Mouse (Mus musculus): ENCODE measurements around the gene Scimp. TPM values are rescaled to one million over a fixed set of nuclear protein-coding genes. Genes with fewer than 3 reads are reported as not detected.

Gene Scimp
- polyA plus RNA-seq, 1 experiment = 0.08 TPM

GRCm38 (mm10) chr11:70815071-70815470, 2.7 kb upstream of the Scimp start:
- no peak for DNase-seq (ENCODE audit: extremely low spot score in 1 of 2, low spot score in 1 of 2)

- no peak for DNase-seq (ENCODE audit: extremely low spot score in 1 of 2, low spot score in 1 of 2)
Observed at GRCm38 (mm10) chr11:70811471-70812240, 730 bp downstream of the Scimp start.

DNA sequence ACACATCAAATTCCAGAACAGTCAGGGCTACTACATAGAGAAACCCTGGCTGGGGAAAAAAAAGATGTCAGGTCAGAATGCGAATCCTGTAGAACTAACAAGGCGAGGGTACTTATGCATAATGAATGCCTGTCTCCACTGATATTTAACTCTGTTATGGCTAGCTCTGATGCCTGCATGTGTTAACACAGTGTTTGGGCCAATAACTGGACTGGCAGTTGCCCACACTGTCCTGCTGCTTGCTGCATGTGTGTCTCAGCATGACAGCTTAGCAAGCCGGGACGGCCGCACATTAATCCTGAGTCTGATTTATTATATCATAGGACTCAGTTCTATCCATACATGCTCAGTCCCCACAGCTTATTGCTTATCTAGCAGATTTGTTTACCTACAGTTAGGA, 1.3 kb downstream of the Scimp start:
- DNase-seq (ENCODE audit: extremely low spot score in 1 of 2, low spot score in 1 of 2) = no peak

DNA sequence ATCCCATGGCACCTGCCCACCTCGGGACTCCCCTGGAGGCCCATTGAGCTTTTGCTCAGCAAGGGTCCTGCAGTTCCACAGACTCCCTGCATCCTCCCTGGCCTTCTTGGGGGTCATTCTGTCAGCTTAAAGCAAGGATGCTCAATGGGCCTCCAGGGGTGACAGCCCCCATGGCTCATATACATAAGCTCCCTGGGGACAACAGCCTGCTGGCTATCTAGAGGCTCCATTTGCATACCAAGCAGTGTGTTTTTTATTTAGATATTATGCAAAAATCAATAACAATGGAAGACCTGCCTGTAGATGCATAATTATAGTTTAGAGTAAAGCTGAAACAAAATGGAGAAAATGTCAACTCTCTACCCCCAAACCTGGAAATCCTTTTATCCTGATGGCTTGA, 3.4 kb downstream of the Scimp start:
- DNase-seq (ENCODE audit: extremely low spot score in 1 of 2, low spot score in 1 of 2) = no peak

- DNase-seq (ENCODE audit: extremely low spot score in 1 of 2, low spot score in 1 of 2) = no peak
Observed at GRCm38 (mm10) chr11:70808101-70808500, 4.3 kb downstream of the Scimp start.

- no peak for DNase-seq (ENCODE audit: extremely low spot score in 1 of 2, low spot score in 1 of 2)
Observed at GRCm38 (mm10) chr11:70807630-70808029, 4.8 kb downstream of the Scimp start.

GRCm38 (mm10) chr11:70806697-70807096, 5.7 kb downstream of the Scimp start:
- DNase-seq (ENCODE audit: extremely low spot score in 1 of 2, low spot score in 1 of 2) = no peak

GRCm38 (mm10) chr11:70805641-70806175, 6.7 kb downstream of the Scimp start:
- DNase-seq (ENCODE audit: extremely low spot score in 1 of 2, low spot score in 1 of 2) = no peak

DNA sequence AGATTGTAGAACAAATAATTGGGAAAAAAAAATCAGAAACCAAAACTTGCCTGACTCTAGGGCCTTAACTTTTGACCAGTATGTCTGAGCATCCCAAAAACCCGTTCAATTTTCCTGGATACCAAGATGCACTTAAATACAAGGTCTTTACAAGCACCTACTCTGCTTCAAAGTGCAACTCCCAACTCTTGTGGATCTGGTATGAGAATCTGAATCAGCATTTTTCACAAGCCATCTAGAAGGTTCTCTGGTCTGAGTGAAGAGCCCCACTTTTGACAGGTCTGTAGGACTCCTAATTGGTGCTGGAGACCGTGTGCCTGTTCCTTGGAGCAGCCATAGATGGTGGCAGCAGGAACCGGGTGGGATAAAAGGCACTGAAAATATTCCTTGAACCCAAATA, 8.0 kb downstream of the Scimp start:
- DNase-seq (ENCODE audit: extremely low spot score in 1 of 2, low spot score in 1 of 2) = no peak

- DNase-seq (ENCODE audit: extremely low spot score in 1 of 2, low spot score in 1 of 2) = no peak
Observed at GRCm38 (mm10) chr11:70803711-70804200, 8.6 kb downstream of the Scimp start.

DNA sequence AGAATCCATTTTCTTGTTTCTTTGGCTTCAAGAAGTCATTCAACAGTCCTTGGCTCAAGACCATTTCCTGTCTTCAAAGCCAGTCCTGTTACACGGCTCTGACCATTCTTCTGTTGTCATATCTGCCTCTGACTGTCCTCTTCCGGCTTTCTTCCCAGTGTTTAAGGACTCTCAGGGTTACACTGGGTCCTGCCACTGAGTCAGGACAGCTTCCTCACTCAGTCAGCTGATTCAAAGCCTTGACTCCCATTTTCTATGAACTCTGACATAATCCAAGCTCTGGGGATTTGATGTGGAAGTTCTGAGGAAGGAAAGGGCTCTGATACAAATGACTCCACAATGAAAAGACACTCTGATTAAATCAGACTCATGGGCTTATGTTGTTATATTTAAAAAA, 9.5 kb downstream of the Scimp start:
- no peak for DNase-seq (ENCODE audit: extremely low spot score in 1 of 2, low spot score in 1 of 2)

DNA sequence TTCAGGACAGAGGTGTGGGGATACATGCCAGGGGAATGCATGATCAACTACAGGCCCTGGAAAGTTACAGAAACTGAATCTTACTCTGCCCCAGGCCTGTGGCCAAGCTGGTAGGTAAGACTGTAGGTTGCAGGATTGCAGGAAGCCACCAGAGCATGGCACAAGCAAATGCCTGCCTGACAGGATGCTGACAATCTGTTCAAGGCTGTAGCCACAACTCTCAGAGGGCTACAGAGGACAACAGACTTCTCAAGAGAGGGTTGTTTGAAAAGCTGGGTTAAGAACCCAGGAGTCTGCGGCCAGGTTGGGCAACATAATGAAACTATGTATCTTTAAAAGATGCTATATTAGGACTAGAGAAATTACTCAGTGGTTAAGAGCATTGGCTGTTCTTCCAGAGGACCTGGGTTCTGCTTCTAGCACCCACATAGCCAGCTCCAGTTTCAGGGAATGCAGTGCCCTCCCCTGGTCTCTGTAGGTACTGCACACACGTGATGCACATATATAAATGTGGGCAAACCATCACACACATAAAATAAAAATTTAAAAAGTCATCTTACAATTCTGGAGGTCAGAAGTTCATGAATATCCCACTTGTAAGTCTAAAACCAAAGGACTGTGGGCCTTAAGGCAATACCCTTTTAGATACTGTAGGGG, 10.1 kb downstream of the Scimp start:
- DNase-seq (ENCODE audit: extremely low spot score in 1 of 2, low spot score in 1 of 2) = no peak

- DNase-seq (ENCODE audit: extremely low spot score in 1 of 2, low spot score in 1 of 2) = no peak
Observed at GRCm38 (mm10) chr11:70792409-70792808, 20.0 kb downstream of the Scimp start.

- DNase-seq (ENCODE audit: extremely low spot score in 1 of 2, low spot score in 1 of 2) = no peak
Observed at GRCm38 (mm10) chr11:70791676-70792075, 20.7 kb downstream of the Scimp start.

GRCm38 (mm10) chr11:70790874-70791551, 21.4 kb downstream of the Scimp start:
- DNase-seq (ENCODE audit: extremely low spot score in 1 of 2, low spot score in 1 of 2) = no peak

- no peak for DNase-seq (ENCODE audit: extremely low spot score in 1 of 2, low spot score in 1 of 2)
Observed at GRCm38 (mm10) chr11:70790426-70790825, 22.0 kb downstream of the Scimp start.

DNA sequence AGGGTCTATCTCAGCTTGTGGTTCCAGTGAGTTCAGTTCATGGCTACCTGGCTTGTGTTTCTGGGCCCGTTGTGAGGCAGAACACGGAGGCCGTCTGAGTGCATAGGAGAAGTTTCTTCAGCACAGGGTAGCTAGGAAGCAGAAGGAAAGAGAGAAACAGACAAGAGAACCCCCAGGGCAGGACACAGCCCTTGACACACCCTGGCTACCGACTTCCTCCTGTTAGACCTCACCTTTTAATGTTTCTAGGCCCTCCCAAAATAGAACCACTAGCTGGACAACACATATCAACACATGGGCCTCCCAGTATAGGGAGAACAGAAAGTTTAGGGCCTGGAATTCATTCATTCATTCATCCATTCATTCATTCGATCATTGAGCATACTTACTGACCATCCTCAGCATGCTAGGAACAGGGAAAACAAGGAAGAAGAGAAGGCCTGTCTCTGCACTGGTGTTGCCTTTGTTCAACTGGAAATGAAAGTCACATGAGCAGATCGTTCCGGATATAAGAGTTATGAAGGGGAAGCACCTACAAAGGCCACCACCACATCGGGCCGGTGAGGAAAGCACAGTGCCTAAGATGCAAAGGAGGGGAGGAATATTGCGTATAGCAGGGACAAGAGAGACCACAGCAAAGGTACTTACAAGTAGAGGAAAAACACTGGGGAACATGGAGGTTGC, 23.3 kb downstream of the Scimp start:
- DNase-seq (ENCODE audit: extremely low spot score in 1 of 2, low spot score in 1 of 2) = no peak

- no peak for DNase-seq (ENCODE audit: extremely low spot score in 1 of 2, low spot score in 1 of 2)
Observed at GRCm38 (mm10) chr11:70787052-70787451, 25.3 kb downstream of the Scimp start.

- DNase-seq (ENCODE audit: extremely low spot score in 1 of 2, low spot score in 1 of 2) = no peak
Observed at GRCm38 (mm10) chr11:70785908-70786307, 26.5 kb downstream of the Scimp start.

DNA sequence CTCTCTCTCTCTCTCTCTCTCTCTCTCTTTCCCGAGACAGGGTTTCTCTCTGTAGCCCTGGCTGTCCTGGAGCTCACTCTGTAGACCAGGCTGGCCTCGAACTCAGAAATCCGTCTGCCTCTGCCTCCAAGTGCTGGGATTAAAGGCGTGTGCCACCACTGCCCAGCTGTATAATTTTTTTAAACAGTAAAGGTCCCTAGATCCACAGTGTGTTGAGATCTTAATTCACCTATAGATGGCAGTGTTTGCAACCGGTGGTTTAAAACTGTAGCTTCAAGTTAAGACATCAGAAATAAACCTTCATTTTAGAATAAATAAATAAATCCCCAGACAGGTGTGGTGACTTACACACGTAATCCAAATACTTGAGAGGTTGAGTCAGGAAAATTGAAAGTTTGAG, 34.3 kb downstream of the Scimp start:
- peak in 1 of 2 experiments; percentile 36 for DNase-seq (ENCODE audit: extremely low spot score in 1 of 2, low spot score in 1 of 2)

DNA sequence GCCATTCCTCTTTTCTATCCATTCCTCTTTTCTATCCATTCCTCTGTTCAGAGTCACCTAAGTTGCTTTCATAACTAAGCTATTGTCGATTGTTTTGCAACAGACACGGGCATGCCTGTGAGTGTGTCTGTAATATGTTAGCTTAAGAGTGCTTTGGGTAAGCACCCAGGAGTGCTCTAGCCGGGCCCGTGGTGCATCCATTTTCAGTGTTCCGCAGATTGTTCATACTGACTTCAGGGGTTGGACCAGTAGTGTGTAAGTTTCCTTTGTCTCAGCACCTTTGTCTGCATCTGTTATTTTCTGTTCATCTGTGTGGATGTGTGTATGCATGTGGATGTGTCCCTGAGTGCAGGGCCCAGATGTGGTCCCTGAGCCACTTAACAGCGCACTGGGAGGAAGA, 34.8 kb downstream of the Scimp start:
- DNase-seq (ENCODE audit: extremely low spot score in 1 of 2, low spot score in 1 of 2) = no peak

Measured in frontal cortex, adult 2 months (tissue).